Mouse (Mus musculus) ES-E14 (cell line): ENCODE results near the gene Mdga1. TPM values are rescaled to one million over a fixed set of nuclear protein-coding genes. Genes with fewer than 3 reads are reported as not detected.
A peak's percentile ranks its signal among the peaks of the same experiment; 100 is the strongest.

Experiments
- DNase-seq: peaks from one replicate; pipeline ENCODE4 v3.0.0-alpha.2; 2013; ENCODE audit warnings: low read depth, low spot score
- H3K27ac ChIP-seq: 2 replicates; pipeline ENCODE4 v1.5.1; 2012; ENCODE audit warnings: low read depth, mild to moderate bottlenecking, low read length, moderate library complexity, mixed read lengths; ENCODE audit not compliant: poor library complexity, insufficient read depth, severe bottlenecking
- H3K36me3 ChIP-seq: 2 replicates; pipeline ENCODE4 v1.6.1; 2012; ENCODE audit warnings: mild to moderate bottlenecking, low read length, moderate library complexity, mixed read lengths; ENCODE audit not compliant: control insufficient read depth, poor library complexity, insufficient read depth, severe bottlenecking
- H3K4me1 ChIP-seq, 2 experiments: fragments of 150-350 bp in 1 of 2; sonication (generic) in 1 of 2; 2 replicates each; pipeline ENCODE4 v1.6.1; 2012; ENCODE audit warnings: low read length in 2 of 2, mild to moderate bottlenecking in 1 of 2, mixed read lengths in 1 of 2; ENCODE audit not compliant: control insufficient read depth in 2 of 2, insufficient read depth in 2 of 2, poor library complexity in 1 of 2
- H3K4me3 ChIP-seq, 2 experiments: fragments of 150-350 bp in 1 of 2; sonication (generic) in 1 of 2; 2 replicates each; pipeline ENCODE4 v1.5.1; 2012; ENCODE audit warnings: low read length in 2 of 2, low read depth in 1 of 2, mild to moderate bottlenecking in 1 of 2, mixed read lengths in 1 of 2; ENCODE audit not compliant: insufficient read depth in 1 of 2, poor library complexity in 1 of 2, severe bottlenecking in 1 of 2
- H3K9ac ChIP-seq: 2 replicates; pipeline ENCODE4 v1.6.1; 2012; ENCODE audit warnings: low read depth, mild to moderate bottlenecking, low read length, mixed read lengths; ENCODE audit not compliant: poor library complexity, insufficient read depth, severe bottlenecking
- H3K9me3 ChIP-seq: fragments of 150-350 bp; sonication (generic); 2 replicates; pipeline ENCODE4 v1.6.1; 2012; ENCODE audit warnings: low read depth, mild to moderate bottlenecking, low read length; ENCODE audit not compliant: control insufficient read depth, insufficient read depth
- CHD2 ChIP-seq: IDR thresholded peaks from 2 replicates; pipeline ENCODE4 v1.6.1; 2014; ENCODE audit warnings: mild to moderate bottlenecking, low read depth, low read length, inconsistent platforms
- HCFC1 ChIP-seq: IDR thresholded peaks from 2 replicates; pipeline ENCODE4 v1.6.1; 2012; ENCODE audit warnings: low read length, inconsistent platforms, borderline replicate concordance; ENCODE audit not compliant: insufficient read depth
- MAFK ChIP-seq: IDR thresholded peaks from 2 replicates; pipeline ENCODE4 v1.6.1; 2014; ENCODE audit warnings: mild to moderate bottlenecking, low read depth, low read length, inconsistent platforms; ENCODE audit not compliant: insufficient read depth
- ZC3H11A ChIP-seq: IDR thresholded peaks from 2 replicates; pipeline ENCODE4 v1.6.1; 2012; ENCODE audit warnings: low read depth, mild to moderate bottlenecking, inconsistent platforms, low read length, borderline replicate concordance
- ZNF384 ChIP-seq: IDR thresholded peaks from 2 replicates; pipeline ENCODE4 v1.6.1; 2012; ENCODE audit warnings: low read depth, low read length, inconsistent platforms
- in situ Hi-C, 2 experiments: fragments of 600-800 bp; cut with MboI; formaldehyde crosslinking; loops; one replicate each; pipeline ENCODE4 v1.15.1; 2025; ENCODE audit warnings: low sequenced_read_pairs in 2 of 2, inconsistent platforms in 1 of 2; ENCODE audit not compliant: unreplicated experiment in 2 of 2
- total RNA-seq: library from RNA; depleted of rRNA; stranded (reverse); fragments of 300-350 nt; gene quantifications from 2 replicates; pipeline ENCODE4 v1.2.3, GENCODE M21; 2012

Gene Mdga1
- total RNA-seq, 1 experiment = 7.1 TPM

DNA sequence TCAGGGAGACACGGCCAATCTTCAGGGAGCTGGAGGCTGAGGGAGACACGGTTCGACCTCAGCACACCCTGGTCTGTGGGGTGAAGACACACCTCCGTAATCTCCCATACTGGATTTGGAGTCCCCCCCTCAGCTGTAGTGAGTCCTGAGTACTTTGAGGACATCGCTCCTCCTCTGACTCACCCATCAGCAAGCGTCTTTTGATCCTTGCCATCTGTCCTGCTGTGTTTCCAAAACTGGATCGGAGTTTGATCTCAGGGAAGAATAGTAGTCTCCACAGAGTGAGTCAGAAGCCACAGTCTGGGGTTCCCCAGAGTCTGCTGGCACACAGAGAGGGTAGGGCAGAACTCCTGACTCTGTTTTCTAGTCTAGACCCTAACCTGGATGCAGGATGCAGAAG is 150.9 kb downstream of the Mdga1 start:
- Histone ChIP-seq H3K4me1 (peaks cover 2 to 9% of the 10 kb centered on the region in 2 experiments; a peak in 3 of 4 replicates), H3K36me3 (no peaks in the 10 kb centered on the region), H3K4me3 (no peak overlapping the region), H3K9ac (no peak overlapping the region), H3K9me3 (no peaks in the 10 kb centered on the region), H3K27ac (no peak overlapping the region)
- no peak for TF ChIP-seq ZC3H11A
- no peak for TF ChIP-seq HCFC1
- TF ChIP-seq MAFK = no peak
- no peak for TF ChIP-seq ZNF384
- TF ChIP-seq CHD2 = no peak
- no peak for DNase-seq
- in situ Hi-C loops = no loop called here

DNA sequence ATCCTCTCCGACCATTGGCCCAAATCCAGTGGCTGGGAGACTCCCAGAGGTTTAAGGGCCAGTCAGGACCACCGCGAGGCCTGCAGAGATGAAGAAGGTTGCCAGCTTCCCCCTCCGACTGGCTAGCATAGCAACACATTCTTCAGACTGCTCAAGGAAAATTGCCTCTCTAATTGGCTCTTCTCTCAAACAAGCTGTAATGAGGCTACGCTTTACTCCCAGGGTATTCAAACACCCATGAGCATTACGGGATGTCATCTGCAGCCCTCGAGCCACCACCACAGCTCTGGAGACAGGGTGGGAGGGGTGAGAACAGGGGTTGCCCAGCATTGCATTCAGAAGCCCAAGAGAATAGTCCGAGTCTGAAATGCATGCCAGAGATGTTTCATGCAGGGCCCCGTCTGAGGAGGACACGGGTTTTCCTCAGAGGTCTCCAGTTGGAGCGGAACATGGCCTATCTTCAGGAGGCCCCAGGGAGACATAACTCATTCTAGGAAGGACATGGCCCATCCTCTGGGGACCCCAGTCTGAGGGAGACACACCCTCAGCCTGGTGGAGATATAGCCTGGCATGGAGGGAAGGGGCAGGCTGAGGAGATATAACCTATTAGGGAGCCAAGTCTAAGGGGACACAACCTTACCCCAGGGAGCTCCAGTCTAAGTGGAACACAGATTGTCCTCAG is 151.5 kb downstream of the Mdga1 start:
- no peak overlapping the region for H3K4me3 ChIP-seq
- no peaks in the 10 kb centered on the region for H3K36me3 ChIP-seq
- H3K4me1 ChIP-seq = peaks cover 4 to 14% of the 10 kb centered on the region in 2 experiments; a peak in 3 of 4 replicates
- TF ChIP-seq ZC3H11A = no peak
- no peak for TF ChIP-seq CHD2
- no peak for TF ChIP-seq HCFC1
- no peak for TF ChIP-seq MAFK
- TF ChIP-seq ZNF384 = no peak
- no peak for DNase-seq
- in situ Hi-C loops = no loop called here
- no peak overlapping the region for H3K27ac ChIP-seq
- no peaks in the 10 kb centered on the region for H3K9me3 ChIP-seq
- H3K9ac ChIP-seq = no peak overlapping the region

DNA sequence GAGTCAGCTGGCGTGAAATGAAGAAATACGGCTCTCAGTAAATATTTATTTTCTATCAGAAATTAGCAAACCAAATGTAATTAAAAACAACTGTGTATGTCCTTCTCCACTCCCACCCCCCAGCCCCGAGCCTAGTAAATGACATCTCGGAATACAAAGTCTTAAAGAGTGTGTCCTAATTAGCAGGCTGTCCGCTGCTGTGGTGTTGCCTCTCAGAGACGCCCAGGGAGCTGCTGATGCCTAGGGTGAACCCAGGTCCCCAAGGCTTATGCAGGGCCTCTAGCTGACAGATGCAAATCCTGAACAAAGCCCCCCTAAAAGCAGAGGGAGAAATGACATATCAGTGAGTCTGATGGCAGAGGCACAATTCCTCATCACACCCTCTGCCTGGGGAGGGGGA is 155.1 kb downstream of the Mdga1 start:
- Histone ChIP-seq H3K9me3 (no peaks in the 10 kb centered on the region), H3K36me3 (no peaks in the 10 kb centered on the region), H3K27ac (no peak overlapping the region), H3K4me1 (peaks cover 7 to 23% of the 10 kb centered on the region in 2 experiments), H3K9ac (no peak overlapping the region), H3K4me3 (0 out of 4 replicates have a peak overlapping the region, but pooled peaks of 1 of the 2 experiments have one; percentile 12)
- TF ChIP-seq ZC3H11A (no peak), ZNF384 (no peak), MAFK (no peak), CHD2 (no peak), HCFC1 (no peak)
- DNase-seq = no peak
- in situ Hi-C loops = no loop called here

DNA sequence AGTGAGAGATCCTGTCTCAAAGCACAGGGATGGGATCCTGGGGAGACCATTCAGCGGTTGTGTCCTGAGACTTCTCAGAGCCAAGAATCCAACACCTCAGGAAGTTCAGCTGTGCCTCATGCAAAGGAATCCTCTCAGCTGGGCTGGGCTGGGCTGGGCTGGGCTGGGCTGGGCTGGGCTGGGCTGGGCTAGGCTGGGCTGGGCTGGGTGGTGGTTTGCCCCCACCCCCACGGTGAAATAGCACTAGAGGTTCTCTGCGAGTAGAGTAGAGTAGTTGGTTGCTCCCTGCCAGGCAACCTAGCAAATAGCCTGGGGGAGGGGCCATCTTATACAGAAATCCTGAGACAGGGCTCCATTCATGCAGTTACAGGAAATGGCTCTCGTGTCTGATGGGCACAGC is 156.6 kb downstream of the Mdga1 start:
- peak overlapping the region; percentile 73 for H3K27ac ChIP-seq

More for the DNA sequence above, 156.6 kb downstream of the Mdga1 start:
- in situ Hi-C loops = no loop called here
- Histone ChIP-seq H3K9me3 (no peaks in the 10 kb centered on the region), H3K9ac (no peak overlapping the region), H3K4me3 (peak overlapping the region in 1 of 2 experiments; percentile 10; a peak in 1 of 4 replicates), H3K36me3 (no peaks in the 10 kb centered on the region), H3K4me1 (peaks cover 7 to 25% of the 10 kb centered on the region in 2 experiments)
- TF ChIP-seq CHD2 (no peak), ZNF384 (no peak), MAFK (no peak), HCFC1 (no peak), ZC3H11A (no peak)
- DNase-seq = no peak
